Mouse (Mus musculus): ENCODE results near the gene Rps5. TPM values are rescaled to one million over a fixed set of nuclear protein-coding genes. Genes with fewer than 3 reads are reported as not detected.
"Not testable (repeated sequence)": the region's sequence is repeated elsewhere in the genome, so short reads cannot be mapped to it uniquely, and the experiment has no call there.

Rps5 gene
- polyA plus RNA-seq, 1 experiment from 2014 or later = 1,044 TPM

DNA sequence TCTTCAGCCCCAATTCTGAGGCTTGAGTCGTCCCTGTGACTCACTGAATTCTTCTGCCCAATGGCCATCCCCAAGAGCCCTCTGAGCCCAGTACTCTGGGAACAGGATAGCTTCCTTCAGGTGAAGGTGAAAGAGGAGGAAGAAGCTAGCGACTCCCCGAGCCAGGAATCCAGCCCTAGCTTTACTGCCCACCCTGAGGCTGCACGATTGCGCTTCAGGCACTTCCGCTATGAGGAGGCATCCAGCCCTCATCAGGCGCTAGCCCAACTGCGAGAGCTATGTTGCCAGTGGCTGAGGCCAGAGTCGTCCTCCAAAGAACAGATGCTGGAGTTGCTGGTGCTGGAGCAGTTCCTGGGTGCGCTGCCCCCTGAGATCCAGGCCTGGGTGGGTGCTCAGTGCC lies 18.5 kb upstream of the Rps5 start:
- ATAC-seq (ENCODE audit: low FRiP score, low read depth) = no peak
- no peak overlapping the region for H3K4me2 ChIP-seq (replicated peaks)
- H3K9ac ChIP-seq = no peak overlapping the region
- WGBS = 56% methylated on average over 10 of the region's 10 CpGs
- H3K4me1 ChIP-seq = peaks cover 2% of the 10 kb centered on the region
- no peaks in the 10 kb centered on the region for H3K9me3 ChIP-seq
- H3K36me3 ChIP-seq = peaks cover 59% of the 10 kb centered on the region
- no peak overlapping the region for H3K27ac ChIP-seq
- no peak overlapping the region for H3K4me3 ChIP-seq
- H3K27me3 ChIP-seq = no peaks in the 10 kb centered on the region

DNA sequence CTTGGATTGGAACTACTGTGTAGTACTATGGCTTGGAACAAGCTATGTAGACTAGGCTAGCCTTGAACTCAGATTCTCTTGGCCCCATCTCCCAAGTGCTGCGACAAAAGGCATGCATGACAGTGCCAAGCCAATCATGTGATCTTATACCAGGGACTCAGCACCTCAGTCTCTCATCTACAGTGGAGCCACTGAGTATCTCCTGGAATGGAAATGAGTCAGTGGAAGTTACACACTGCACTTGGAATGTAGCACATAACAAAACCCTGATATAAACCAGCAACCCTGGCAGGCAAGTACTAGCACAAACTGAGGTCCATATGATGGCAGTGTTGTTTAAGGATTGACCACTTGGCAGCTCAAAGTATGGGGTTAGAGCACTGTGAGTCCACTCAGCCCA lies 16.9 kb upstream of the Rps5 start:
- no peak overlapping the region for H3K4me3 ChIP-seq
- H3K4me1 ChIP-seq = peaks cover 6% of the 10 kb centered on the region; the same call in 1 of the 2 replicates
- peaks cover 68% of the 10 kb centered on the region for H3K36me3 ChIP-seq
- no peak overlapping the region for H3K9ac ChIP-seq
- H3K9me3 ChIP-seq = no peaks in the 10 kb centered on the region
- 91% methylated on average over 1 of the region's 1 CpGs for WGBS
- no peak overlapping the region for H3K27ac ChIP-seq
- no peak overlapping the region for H3K4me2 ChIP-seq (replicated peaks)
- no peaks in the 10 kb centered on the region for H3K27me3 ChIP-seq
- no peak for ATAC-seq (ENCODE audit: low FRiP score, low read depth)

DNA sequence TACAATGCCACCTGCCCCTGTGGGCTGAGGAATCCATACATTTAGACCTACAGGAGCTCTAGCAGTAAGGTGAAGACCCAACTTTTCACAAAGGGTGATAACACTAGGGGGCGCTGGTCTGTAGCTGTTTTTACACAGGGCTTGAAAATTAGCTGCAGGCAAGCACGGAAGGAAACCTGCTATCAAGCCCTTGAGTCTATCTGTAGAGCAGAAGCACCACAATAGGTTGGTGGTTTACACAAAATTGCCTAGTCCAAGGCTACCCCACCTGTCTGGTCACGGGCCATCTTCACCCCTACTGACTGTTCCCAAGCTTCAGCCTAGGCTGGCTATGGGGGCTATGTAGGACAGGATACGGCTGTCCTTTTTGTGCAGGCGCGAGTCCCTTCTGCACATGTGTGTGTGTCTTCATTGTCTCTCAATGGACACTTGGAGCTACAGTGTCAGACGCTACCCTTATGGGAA lies 12.6 kb upstream of the Rps5 start:
- WGBS = 47% methylated on average over 7 of the region's 7 CpGs
- Histone ChIP-seq H3K9ac (peak overlapping the region; percentile 66), H3K4me3 (peak overlapping the region; percentile 51), H3K4me1 (peaks cover 6% of the 10 kb centered on the region; the same call in 1 of the 2 replicates), H3K27me3 (no peaks in the 10 kb centered on the region), H3K9me3 (no peaks in the 10 kb centered on the region), H3K27ac (peak overlapping the region; percentile 88; the same call in 1 of the 2 replicates), H3K4me2 (replicated peaks) (peak overlapping the region; percentile 62), H3K36me3 (peaks cover 49% of the 10 kb centered on the region)
- ATAC-seq (ENCODE audit: low FRiP score, low read depth) = peak; percentile 17; the same call in 1 of the 2 replicates

DNA sequence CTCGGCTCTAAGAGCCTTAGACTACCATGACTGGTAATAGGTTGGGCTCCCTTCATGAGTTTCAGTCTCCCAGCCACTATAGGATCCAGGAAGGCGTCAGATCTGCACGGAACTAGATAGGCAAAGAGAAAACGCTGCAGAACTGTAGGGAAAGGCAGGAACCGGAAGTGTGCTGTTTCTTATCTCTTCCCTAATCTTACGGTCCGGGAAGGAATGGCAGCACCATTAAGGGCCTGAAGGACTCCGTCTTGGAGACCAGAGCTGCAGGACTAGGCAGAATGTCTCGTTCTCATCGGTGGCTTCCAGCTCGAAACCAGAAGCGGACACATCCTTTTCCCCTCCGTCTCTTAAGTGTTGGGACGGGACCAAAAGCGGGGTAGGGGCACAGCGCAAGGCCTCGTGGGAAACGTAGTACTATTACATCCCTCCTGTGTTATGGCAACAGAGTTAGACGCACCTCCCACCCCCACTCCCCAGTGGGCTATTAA lies 11.9 kb upstream of the Rps5 start:
- WGBS = 6% methylated on average over 19 of the region's 19 CpGs
- H3K36me3 ChIP-seq = peaks cover 43% of the 10 kb centered on the region
- H3K9me3 ChIP-seq = no peaks in the 10 kb centered on the region

DNA sequence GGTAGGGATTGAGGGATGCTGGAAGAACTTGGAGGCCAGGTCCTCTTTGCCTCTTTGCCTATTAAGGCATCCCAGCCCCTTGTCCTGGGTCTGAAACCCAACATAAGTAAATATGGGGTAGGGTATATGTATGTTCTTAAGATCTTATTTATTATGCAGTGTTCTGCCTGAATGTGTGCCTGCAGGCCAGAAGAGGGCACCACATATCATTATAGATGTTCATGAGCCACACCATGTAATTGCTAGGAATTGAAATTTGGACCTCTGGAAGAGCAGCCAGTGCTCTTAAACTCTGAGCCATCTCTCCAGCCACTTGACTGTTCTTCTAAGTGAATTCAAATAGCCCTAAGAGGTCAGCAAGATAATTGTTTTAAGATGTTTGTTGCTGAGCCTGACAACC lies 8.5 kb upstream of the Rps5 start:
- Histone ChIP-seq H3K36me3 (peaks cover 9% of the 10 kb centered on the region), H3K9ac (no peak overlapping the region), H3K4me1 (peaks cover 6% of the 10 kb centered on the region; the same call in 1 of the 2 replicates), H3K9me3 (no peaks in the 10 kb centered on the region), H3K4me2 (replicated peaks) (no peak overlapping the region), H3K27ac (no peak overlapping the region), H3K27me3 (no peaks in the 10 kb centered on the region), H3K4me3 (no peak overlapping the region)
- ATAC-seq (ENCODE audit: low FRiP score, low read depth) = no peak

More for the DNA sequence above, 11.9 kb upstream of the Rps5 start:
- peaks cover 6% of the 10 kb centered on the region; the same call in 1 of the 2 replicates for H3K4me1 ChIP-seq
- no peaks in the 10 kb centered on the region for H3K27me3 ChIP-seq
- H3K4me2 ChIP-seq (replicated peaks) = peak overlapping the region; percentile 62
- peak overlapping the region; percentile 88 for H3K27ac ChIP-seq
- peak overlapping the region; percentile 51 for H3K4me3 ChIP-seq
- peak overlapping the region; percentile 66 for H3K9ac ChIP-seq
- peak; percentile 85 for ATAC-seq (ENCODE audit: low FRiP score, low read depth)

DNA sequence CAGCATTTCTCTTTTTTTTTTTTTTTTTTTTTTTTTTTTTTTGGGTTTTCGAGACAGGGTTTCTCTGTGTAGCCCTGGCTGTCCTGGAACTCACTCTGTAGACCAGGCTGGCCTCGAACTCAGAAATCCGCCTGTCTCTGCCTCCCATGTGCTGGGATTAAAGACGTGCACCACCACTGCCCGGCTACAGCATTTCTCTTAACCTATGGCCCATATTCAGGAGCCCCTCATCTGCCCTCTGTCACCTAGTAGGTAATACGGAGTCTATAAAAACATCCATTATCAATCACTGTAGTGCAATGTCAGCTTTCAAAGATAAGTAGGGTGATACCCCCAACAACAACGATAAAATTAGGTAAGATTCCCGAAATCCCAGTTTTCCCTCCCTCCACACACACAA lies 1.6 kb upstream of the Rps5 start:
- not testable (repeated sequence) for ATAC-seq (ENCODE audit: low FRiP score, low read depth); H3K9ac ChIP-seq; H3K4me3 ChIP-seq; H3K27me3 ChIP-seq; H3K27ac ChIP-seq; H3K9me3 ChIP-seq
- Histone ChIP-seq H3K4me1 (peaks cover 13% of the 10 kb centered on the region), H3K4me2 (replicated peaks) (0 out of 2 replicates have a peak overlapping the region, but pooled peaks have one; percentile 14), H3K36me3 (peaks cover 25% of the 10 kb centered on the region)
- 87% methylated on average over 7 of the region's 8 CpGs for WGBS

DNA sequence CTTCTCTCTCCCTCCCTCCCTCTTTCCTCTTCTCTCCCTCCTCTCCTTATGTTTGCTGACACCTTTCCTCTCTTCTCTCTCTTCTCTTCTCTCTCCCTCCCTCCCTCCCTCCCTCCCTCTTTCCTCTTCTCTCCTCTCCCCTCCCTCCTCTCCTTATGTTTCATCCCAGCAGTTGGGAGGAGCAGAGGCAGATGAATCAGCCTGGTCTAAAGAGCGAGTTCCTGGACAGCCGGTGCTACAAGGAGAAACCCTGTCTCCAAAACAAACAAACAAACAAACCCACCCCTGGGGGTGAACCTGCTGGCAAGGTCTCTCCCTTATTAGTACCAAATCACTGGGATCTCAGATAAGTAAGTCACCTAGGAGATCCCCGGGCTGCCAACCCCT lies 779 bp upstream of the Rps5 start:
- peaks cover 13% of the 10 kb centered on the region for H3K4me1 ChIP-seq
- ATAC-seq (ENCODE audit: low FRiP score, low read depth) = peak; percentile 0; the same call in 1 of the 2 replicates
- no peaks in the 10 kb centered on the region for H3K9me3 ChIP-seq
- H3K4me2 ChIP-seq (replicated peaks) = peak overlapping the region; percentile 84
- H3K9ac ChIP-seq = peak overlapping the region; percentile 84
- WGBS = 0% methylated on average over 3 of the region's 3 CpGs
- H3K27me3 ChIP-seq = peaks cover 17% of the 10 kb centered on the region
- H3K27ac ChIP-seq = peak overlapping the region; percentile 95
- peak overlapping the region; percentile 96 for H3K4me3 ChIP-seq
- H3K36me3 ChIP-seq = peaks cover 33% of the 10 kb centered on the region

DNA sequence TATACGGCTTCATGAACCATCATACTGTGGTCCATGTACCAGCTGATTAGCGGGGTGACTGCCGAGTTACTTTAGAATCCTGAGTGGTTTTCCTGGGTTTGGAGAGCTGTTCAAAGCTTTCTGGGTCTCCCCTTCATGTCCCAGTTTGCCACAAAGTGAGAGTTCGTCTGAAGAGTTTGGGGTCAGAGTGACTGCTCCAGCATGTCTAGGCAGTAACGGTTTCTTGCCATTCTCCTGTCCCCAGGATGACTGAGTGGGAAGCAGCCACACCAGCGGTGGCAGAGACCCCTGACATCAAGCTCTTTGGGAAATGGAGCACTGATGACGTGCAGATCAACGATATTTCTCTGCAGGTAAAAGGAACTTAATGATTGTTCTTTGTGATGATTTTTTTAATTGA lies 639 bp downstream of the Rps5 start:
- peaks cover 31% of the 10 kb centered on the region for H3K27me3 ChIP-seq
- no peak for ATAC-seq (ENCODE audit: low FRiP score, low read depth)
- WGBS = 2% methylated on average over 8 of the region's 8 CpGs
- peaks cover 44% of the 10 kb centered on the region for H3K36me3 ChIP-seq
- peak overlapping the region; percentile 94 for H3K9ac ChIP-seq
- H3K27ac ChIP-seq = peak overlapping the region; percentile 44; the same call in 1 of the 2 replicates
- no peaks in the 10 kb centered on the region for H3K9me3 ChIP-seq
- peaks cover 16% of the 10 kb centered on the region for H3K4me1 ChIP-seq
- peak overlapping the region; percentile 98 for H3K4me2 ChIP-seq (replicated peaks)
- peak overlapping the region; percentile 96 for H3K4me3 ChIP-seq

DNA sequence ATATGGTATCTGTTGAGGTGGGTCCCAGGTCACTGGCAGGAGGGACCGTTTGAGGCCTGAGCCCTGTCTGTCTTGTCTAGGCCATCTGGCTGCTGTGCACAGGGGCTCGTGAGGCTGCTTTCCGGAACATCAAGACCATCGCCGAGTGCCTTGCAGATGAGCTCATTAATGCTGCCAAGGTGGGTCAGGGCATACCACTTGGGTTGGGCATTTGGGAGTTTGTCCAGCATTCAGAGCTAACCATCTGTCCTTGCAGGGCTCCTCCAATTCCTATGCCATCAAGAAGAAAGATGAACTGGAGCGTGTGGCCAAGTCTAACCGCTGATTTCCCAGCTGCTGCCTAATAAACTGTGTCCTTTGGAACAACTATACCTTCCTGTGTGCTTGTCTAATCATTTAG lies 4.2 kb downstream of the Rps5 start:
- H3K27me3 ChIP-seq = peaks cover 52% of the 10 kb centered on the region
- peaks cover 44% of the 10 kb centered on the region for H3K36me3 ChIP-seq
- peaks cover 24% of the 10 kb centered on the region for H3K4me1 ChIP-seq
- H3K9ac ChIP-seq = no peak overlapping the region
- no peak for ATAC-seq (ENCODE audit: low FRiP score, low read depth)
- WGBS = 81% methylated on average over 7 of the region's 7 CpGs
- H3K4me3 ChIP-seq = no peak overlapping the region
- no peak overlapping the region for H3K27ac ChIP-seq
- H3K9me3 ChIP-seq = no peaks in the 10 kb centered on the region
- no peak overlapping the region for H3K4me2 ChIP-seq (replicated peaks)

DNA sequence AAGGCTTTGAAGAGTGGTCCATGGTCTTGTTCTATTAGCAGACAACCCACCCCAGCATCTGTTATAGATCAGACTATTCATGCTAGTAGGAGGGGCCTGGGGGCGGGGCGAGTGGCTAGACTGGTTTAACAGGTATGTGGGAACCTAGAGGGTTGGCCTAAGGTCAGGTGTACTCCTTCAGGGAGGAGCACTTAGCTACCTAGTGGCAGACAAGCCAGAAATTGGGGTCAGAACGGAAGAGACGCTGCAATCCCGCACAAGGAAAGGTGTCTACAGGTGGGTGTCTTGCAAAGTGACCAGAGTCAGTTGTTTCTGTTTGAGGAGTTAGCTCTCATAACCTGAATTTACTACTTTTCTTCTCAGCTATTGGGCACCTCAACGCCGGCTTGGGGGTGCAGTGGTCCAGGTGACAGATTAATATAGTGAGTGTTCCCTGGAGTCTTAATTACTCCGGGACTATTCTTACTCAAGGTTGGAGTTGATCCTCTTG lies 5.1 kb downstream of the Rps5 start, which contains the start of gene Rnf225:
Rnf225 (plus strand) TSS at position 226 of the 490 bp plus-strand sequence.
- Histone ChIP-seq H3K27me3 (peaks cover 52% of the 10 kb centered on the region), H3K9ac (peak within 1 kb of the TSS; percentile 65), H3K4me1 (peaks cover 24% of the 10 kb centered on the region), H3K9me3 (no peaks in the 10 kb centered on the region), H3K27ac (no peak within 1 kb of the TSS), H3K4me3 (peak within 1 kb of the TSS; percentile 41), H3K36me3 (peaks cover 44% of the 10 kb centered on the region), H3K4me2 (replicated peaks) (peak within 1 kb of the TSS; percentile 64)
- WGBS = 15% methylated on average over 8 of the region's 8 CpGs
- peak; percentile 29; the same call in 1 of the 2 replicates for ATAC-seq (ENCODE audit: low FRiP score, low read depth)

DNA sequence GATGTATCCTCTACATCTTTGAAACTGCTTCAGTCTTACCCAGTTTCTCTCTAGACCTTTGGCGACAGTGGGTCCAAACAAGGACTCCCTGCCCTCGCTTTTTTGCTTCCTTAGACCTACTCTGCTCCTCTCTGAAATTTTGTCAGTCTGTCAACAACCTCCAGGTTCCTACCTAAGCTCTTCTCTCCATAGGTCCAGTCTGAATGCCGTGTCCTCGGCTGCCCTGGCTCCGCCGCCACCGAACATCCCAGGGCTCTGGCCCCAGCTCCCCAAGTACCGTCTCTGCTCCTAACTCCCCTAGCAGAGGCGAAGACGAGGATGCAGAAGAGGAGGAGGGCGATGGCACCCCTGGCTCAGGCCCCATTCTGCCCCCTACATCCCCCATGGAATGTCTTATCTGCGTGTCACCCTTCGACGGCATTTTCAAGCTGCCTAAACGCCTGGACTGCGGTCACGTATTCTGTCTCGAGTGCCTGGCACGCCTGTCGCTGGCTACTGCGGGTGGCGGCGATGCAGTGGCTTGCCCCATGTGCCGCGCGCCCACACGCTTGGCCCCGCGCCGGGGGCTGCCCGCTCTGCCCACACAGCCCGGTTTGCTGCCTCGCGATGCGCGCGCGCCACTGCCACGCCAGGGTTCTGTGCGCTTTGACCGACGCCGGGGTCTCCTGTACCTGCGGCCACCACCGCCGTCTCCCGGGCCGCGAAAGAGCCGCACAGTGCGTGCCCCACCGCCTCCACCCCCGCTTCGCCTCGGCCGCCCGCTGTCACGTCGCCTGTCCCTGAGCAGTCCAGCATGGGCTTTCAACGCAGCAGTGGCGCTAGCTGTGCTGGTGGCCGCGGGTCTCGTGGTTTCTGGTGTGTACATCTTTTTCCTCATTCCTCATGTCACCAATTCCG lies 5.9 kb downstream of the Rps5 start:
- ATAC-seq (ENCODE audit: low FRiP score, low read depth) = peak; percentile 31; the same call in 1 of the 2 replicates

DNA sequence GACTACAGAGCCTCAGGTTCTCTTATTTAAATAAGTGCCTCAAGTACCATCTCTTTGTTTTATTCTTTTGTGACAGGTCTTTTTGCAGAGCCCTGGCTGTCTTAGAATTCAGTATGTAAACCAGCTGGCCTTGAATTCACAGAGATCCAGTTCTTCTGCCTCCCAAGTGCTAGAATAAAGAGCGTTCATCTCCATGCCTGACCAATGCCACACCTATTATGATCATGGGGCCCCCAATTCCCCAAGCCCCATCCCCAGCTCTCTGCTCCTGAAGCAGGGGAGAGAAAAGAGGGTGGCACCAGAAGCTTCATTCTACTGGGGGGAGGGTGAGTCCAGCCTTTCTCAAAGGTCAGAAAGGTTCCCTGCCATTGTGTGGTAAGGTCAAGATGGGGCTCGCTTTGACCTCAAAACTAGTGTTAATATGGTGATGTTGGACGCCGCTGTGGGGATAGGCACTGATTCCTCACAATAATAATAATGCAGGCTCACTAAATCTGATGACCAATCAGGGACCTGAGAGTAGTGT lies 11.6 kb downstream of the Rps5 start:
- no peaks in the 10 kb centered on the region for H3K4me1 ChIP-seq
- H3K36me3 ChIP-seq = no peaks in the 10 kb centered on the region
- WGBS = 76% methylated on average over 4 of the region's 4 CpGs
- H3K27me3 ChIP-seq = peaks cover 11% of the 10 kb centered on the region
- no peak overlapping the region for H3K4me2 ChIP-seq (replicated peaks)
- H3K4me3 ChIP-seq = no peak overlapping the region
- no peaks in the 10 kb centered on the region for H3K9me3 ChIP-seq
- ATAC-seq (ENCODE audit: low FRiP score, low read depth) = no peak
- no peak overlapping the region for H3K9ac ChIP-seq
- no peak overlapping the region for H3K27ac ChIP-seq

More for the DNA sequence above, 5.9 kb downstream of the Rps5 start:
- 2% methylated on average over 64 of the region's 65 CpGs for WGBS
- no peaks in the 10 kb centered on the region for H3K9me3 ChIP-seq
- peaks cover 44% of the 10 kb centered on the region for H3K36me3 ChIP-seq
- peak overlapping the region; percentile 64 for H3K4me2 ChIP-seq (replicated peaks)
- H3K9ac ChIP-seq = peak overlapping the region; percentile 65
- H3K27ac ChIP-seq = no peak overlapping the region
- H3K4me1 ChIP-seq = peaks cover 21% of the 10 kb centered on the region
- H3K4me3 ChIP-seq = peak overlapping the region; percentile 41
- peaks cover 52% of the 10 kb centered on the region for H3K27me3 ChIP-seq
